Mouse (Mus musculus): ENCODE measurements at regions not wholly inside any gene's neighbourhood (a gene's known extent, or its start where the extent isn't known, plus 50 kb on each side); places are given as distances from the start of the nearest gene placed in this dataset.

- intact Hi-C loops (cut with DNase I), result no loop called here
- no peak for DNase-seq (ENCODE audit: low spot score)
Measured at GRCm38 (mm10) chr7:133469952-133470619, 131.9 kb downstream of the Tex36 start.

GRCm38 (mm10) chr7:133469106-133469505 is 132.9 kb downstream of the Tex36 start:
- intact Hi-C loops (cut with DNase I), result no loop called here
- DNase-seq (ENCODE audit: low spot score), result no peak

GRCm38 (mm10) chr7:133468346-133468745 is 133.6 kb downstream of the Tex36 start:
- no peak for DNase-seq (ENCODE audit: low spot score)
- intact Hi-C loops (cut with DNase I), result no loop called here

GRCm38 (mm10) chr7:133467579-133467978 is 134.4 kb downstream of the Tex36 start:
- intact Hi-C loops (cut with DNase I), result no loop called here
- no peak for DNase-seq (ENCODE audit: low spot score)

GRCm38 (mm10) chr7:133459306-133459705 is 142.7 kb downstream of the Tex36 start:
- intact Hi-C loops (cut with DNase I), result no loop called here
- no peak for DNase-seq (ENCODE audit: low spot score)

GRCm38 (mm10) chr7:133457436-133458324 is 144.3 kb downstream of the Tex36 start:
- intact Hi-C loops (cut with DNase I), result no loop called here
- DNase-seq (ENCODE audit: low spot score), result no peak

GRCm38 (mm10) chr7:133450246-133450645 is 151.7 kb downstream of the Tex36 start:
- intact Hi-C loops (cut with DNase I), result no loop called here
- no peak for DNase-seq (ENCODE audit: low spot score)

- intact Hi-C loops (cut with DNase I), result no loop called here
- DNase-seq (ENCODE audit: low spot score), result no peak
Measured at GRCm38 (mm10) chr7:133447079-133447478, 154.9 kb downstream of the Tex36 start.

GRCm38 (mm10) chr7:133441661-133442060 is 160.3 kb downstream of the Tex36 start:
- no peak for DNase-seq (ENCODE audit: low spot score)
- intact Hi-C loops (cut with DNase I), result no loop called here

- intact Hi-C loops (cut with DNase I), result no loop called here
- no peak for DNase-seq (ENCODE audit: low spot score)
Measured at GRCm38 (mm10) chr7:133441169-133441568, 160.8 kb downstream of the Tex36 start.

GRCm38 (mm10) chr7:133440711-133441110 is 161.2 kb downstream of the Tex36 start:
- intact Hi-C loops (cut with DNase I), result no loop called here

GRCm38 (mm10) chr7:133440086-133440485 is 161.9 kb downstream of the Tex36 start:
- intact Hi-C loops (cut with DNase I), result no loop called here
- no peak for DNase-seq (ENCODE audit: low spot score)

More at GRCm38 (mm10) chr7:133440711-133441110, 161.2 kb downstream of the Tex36 start:
- no peak for DNase-seq (ENCODE audit: low spot score)

GRCm38 (mm10) chr7:133438631-133439030 is 163.3 kb downstream of the Tex36 start:
- intact Hi-C loops (cut with DNase I), result no loop called here

GRCm38 (mm10) chr7:133437866-133438265 is 164.1 kb downstream of the Tex36 start:
- intact Hi-C loops (cut with DNase I), result no loop called here
- no peak for DNase-seq (ENCODE audit: low spot score)

More at GRCm38 (mm10) chr7:133438631-133439030, 163.3 kb downstream of the Tex36 start:
- no peak for DNase-seq (ENCODE audit: low spot score)

GRCm38 (mm10) chr7:133435596-133436357 is 166.2 kb downstream of the Tex36 start:
- DNase-seq (ENCODE audit: low spot score), result no peak
- intact Hi-C loops (cut with DNase I), result no loop called here

GRCm38 (mm10) chr7:133434027-133434820 is 167.7 kb downstream of the Tex36 start:
- DNase-seq (ENCODE audit: low spot score), result no peak
- intact Hi-C loops (cut with DNase I), result no loop called here

- DNase-seq (ENCODE audit: low spot score), result no peak
- intact Hi-C loops (cut with DNase I), result no loop called here
Measured at GRCm38 (mm10) chr7:133432343-133432742, 169.6 kb downstream of the Tex36 start.

GRCm38 (mm10) chr7:133402072-133402471 is 199.9 kb downstream of the Tex36 start:
- DNase-seq (ENCODE audit: low spot score), result no peak
- intact Hi-C loops (cut with DNase I), result no loop called here

- DNase-seq (ENCODE audit: low spot score), result no peak
- intact Hi-C loops (cut with DNase I), result no loop called here
Measured at GRCm38 (mm10) chr7:133400691-133401090, 201.3 kb downstream of the Tex36 start.

GRCm38 (mm10) chr7:133388716-133389115 is 213.2 kb downstream of the Tex36 start:
- no peak for DNase-seq (ENCODE audit: low spot score)
- intact Hi-C loops (cut with DNase I), result no loop called here

Measured in heart, postnatal 25 days (tissue).